Mouse (Mus musculus): ENCODE data around the gene Gfi1b. TPM values are rescaled to one million over a fixed set of nuclear protein-coding genes. Genes with fewer than 3 reads are reported as not detected.

Gene Gfi1b
- polyA plus RNA-seq, 1 experiment from 2014 or later = not detected

- DNase-seq (ENCODE audit: low spot score) (no peak), ATAC-seq (no peak)
- Histone ChIP-seq H3K9ac (ENCODE audit: low read length) (no peak overlapping the region), H3K4me1 (ENCODE audit: control insufficient read depth, insufficient read depth, low read length) (no peaks in the 10 kb centered on the region), H3K4me3 (ENCODE audit: low read depth, low read length) (no peak overlapping the region), H3K27me3 (replicated peaks; ENCODE audit: control insufficient read depth, insufficient read depth, low read length) (peaks cover 11% of the 10 kb centered on the region; the same call in 1 of the 2 replicates), H3K4me2 (ENCODE audit: low read length) (no peak overlapping the region), H3K27ac (ENCODE audit: low read depth, low read length) (no peak overlapping the region), H3K36me3 (ENCODE audit: control insufficient read depth, insufficient read depth, low read length) (no peaks in the 10 kb centered on the region), H3K9me3 (replicated peaks; ENCODE audit: control insufficient read depth, low read length) (no peaks in the 10 kb centered on the region)
- WGBS = 87% methylated on average over 6 of the region's 6 CpGs
These were observed 2.9 kb downstream of the Gfi1b start for GRCm38 (mm10) chr2:28618777-28619336.

- Histone ChIP-seq H3K9ac (ENCODE audit: low read length) (no peak overlapping the region), H3K4me2 (ENCODE audit: low read length) (no peak overlapping the region), H3K4me1 (ENCODE audit: control insufficient read depth, insufficient read depth, low read length) (no peaks in the 10 kb centered on the region), H3K27me3 (replicated peaks; ENCODE audit: control insufficient read depth, insufficient read depth, low read length) (peaks cover 11% of the 10 kb centered on the region; the same call in 1 of the 2 replicates), H3K4me3 (ENCODE audit: low read depth, low read length) (no peak overlapping the region), H3K36me3 (ENCODE audit: control insufficient read depth, insufficient read depth, low read length) (no peaks in the 10 kb centered on the region), H3K9me3 (replicated peaks; ENCODE audit: control insufficient read depth, low read length) (no peaks in the 10 kb centered on the region), H3K27ac (ENCODE audit: low read depth, low read length) (no peak overlapping the region)
- WGBS = 69% methylated on average over 8 of the region's 8 CpGs
- no peak for DNase-seq (ENCODE audit: low spot score)
- no peak for ATAC-seq
These were observed 4.0 kb downstream of the Gfi1b start for GRCm38 (mm10) chr2:28617498-28618486.

GRCm38 (mm10) chr2:28616874-28617273 lies 4.9 kb downstream of the Gfi1b start:
- Histone ChIP-seq H3K4me3 (ENCODE audit: low read depth, low read length) (no peak overlapping the region), H3K9me3 (replicated peaks; ENCODE audit: control insufficient read depth, low read length) (no peaks in the 10 kb centered on the region), H3K4me2 (ENCODE audit: low read length) (no peak overlapping the region), H3K9ac (ENCODE audit: low read length) (no peak overlapping the region), H3K36me3 (ENCODE audit: control insufficient read depth, insufficient read depth, low read length) (no peaks in the 10 kb centered on the region), H3K4me1 (ENCODE audit: control insufficient read depth, insufficient read depth, low read length) (no peaks in the 10 kb centered on the region), H3K27me3 (replicated peaks; ENCODE audit: control insufficient read depth, insufficient read depth, low read length) (peaks cover 9% of the 10 kb centered on the region; the same call in 1 of the 2 replicates), H3K27ac (ENCODE audit: low read depth, low read length) (no peak overlapping the region)
- ATAC-seq = no peak
- WGBS = 78% methylated on average over 9 of the region's 9 CpGs
- DNase-seq (ENCODE audit: low spot score) = no peak

- no peak overlapping the region for H3K9ac ChIP-seq (ENCODE audit: low read length)
- peaks cover 7% of the 10 kb centered on the region; the same call in 1 of the 2 replicates for H3K27me3 ChIP-seq (replicated peaks; ENCODE audit: control insufficient read depth, insufficient read depth, low read length)
- DNase-seq (ENCODE audit: low spot score) (no peak), ATAC-seq (no peak)
- WGBS = 32% methylated on average over 5 of the region's 5 CpGs
- no peak overlapping the region for H3K4me2 ChIP-seq (ENCODE audit: low read length)
- no peaks in the 10 kb centered on the region for H3K9me3 ChIP-seq (replicated peaks; ENCODE audit: control insufficient read depth, low read length)
- H3K4me1 ChIP-seq (ENCODE audit: control insufficient read depth, insufficient read depth, low read length) = no peaks in the 10 kb centered on the region
- H3K4me3 ChIP-seq (ENCODE audit: low read depth, low read length) = no peak overlapping the region
- H3K27ac ChIP-seq (ENCODE audit: low read depth, low read length) = no peak overlapping the region
- no peaks in the 10 kb centered on the region for H3K36me3 ChIP-seq (ENCODE audit: control insufficient read depth, insufficient read depth, low read length)
These were observed 5.4 kb downstream of the Gfi1b start for GRCm38 (mm10) chr2:28616358-28616757.

GRCm38 (mm10) chr2:28613599-28613998 lies 8.2 kb downstream of the Gfi1b start:
- Histone ChIP-seq H3K36me3 (ENCODE audit: control insufficient read depth, insufficient read depth, low read length) (no peaks in the 10 kb centered on the region), H3K4me1 (ENCODE audit: control insufficient read depth, insufficient read depth, low read length) (no peaks in the 10 kb centered on the region), H3K4me3 (ENCODE audit: low read depth, low read length) (no peak overlapping the region), H3K9ac (ENCODE audit: low read length) (no peak overlapping the region), H3K27me3 (replicated peaks; ENCODE audit: control insufficient read depth, insufficient read depth, low read length) (no peaks in the 10 kb centered on the region), H3K27ac (ENCODE audit: low read depth, low read length) (no peak overlapping the region), H3K9me3 (replicated peaks; ENCODE audit: control insufficient read depth, low read length) (no peaks in the 10 kb centered on the region), H3K4me2 (ENCODE audit: low read length) (no peak overlapping the region)
- 90% methylated on average over 10 of the region's 10 CpGs for WGBS
- no peak for ATAC-seq
- DNase-seq (ENCODE audit: low spot score) = no peak

- ATAC-seq = no peak
- WGBS = 64% methylated on average over 10 of the region's 10 CpGs
These were observed 9.2 kb downstream of the Gfi1b start for GRCm38 (mm10) chr2:28612436-28613063.

GRCm38 (mm10) chr2:28611407-28611787 lies 10.4 kb downstream of the Gfi1b start:
- Histone ChIP-seq H3K4me1 (ENCODE audit: control insufficient read depth, insufficient read depth, low read length) (no peaks in the 10 kb centered on the region), H3K9ac (ENCODE audit: low read length) (no peak overlapping the region), H3K4me2 (ENCODE audit: low read length) (no peak overlapping the region), H3K36me3 (ENCODE audit: control insufficient read depth, insufficient read depth, low read length) (no peaks in the 10 kb centered on the region), H3K27me3 (replicated peaks; ENCODE audit: control insufficient read depth, insufficient read depth, low read length) (no peaks in the 10 kb centered on the region), H3K27ac (ENCODE audit: low read depth, low read length) (no peak overlapping the region), H3K9me3 (replicated peaks; ENCODE audit: control insufficient read depth, low read length) (no peaks in the 10 kb centered on the region), H3K4me3 (ENCODE audit: low read depth, low read length) (no peak overlapping the region)
- WGBS = 87% methylated on average over 17 of the region's 17 CpGs
- no peak for DNase-seq (ENCODE audit: low spot score)
- no peak for ATAC-seq

More at GRCm38 (mm10) chr2:28612436-28613063, 9.2 kb downstream of the Gfi1b start:
- Histone ChIP-seq H3K9ac (ENCODE audit: low read length) (no peak overlapping the region), H3K27me3 (replicated peaks; ENCODE audit: control insufficient read depth, insufficient read depth, low read length) (no peaks in the 10 kb centered on the region), H3K4me2 (ENCODE audit: low read length) (no peak overlapping the region), H3K4me1 (ENCODE audit: control insufficient read depth, insufficient read depth, low read length) (no peaks in the 10 kb centered on the region), H3K36me3 (ENCODE audit: control insufficient read depth, insufficient read depth, low read length) (no peaks in the 10 kb centered on the region), H3K9me3 (replicated peaks; ENCODE audit: control insufficient read depth, low read length) (no peaks in the 10 kb centered on the region), H3K27ac (ENCODE audit: low read depth, low read length) (no peak overlapping the region), H3K4me3 (ENCODE audit: low read depth, low read length) (no peak overlapping the region)
- no peak for DNase-seq (ENCODE audit: low spot score)

- no peak overlapping the region for H3K9ac ChIP-seq (ENCODE audit: low read length)
- no peaks in the 10 kb centered on the region for H3K9me3 ChIP-seq (replicated peaks; ENCODE audit: control insufficient read depth, low read length)
- WGBS = 65% methylated on average over 12 of the region's 12 CpGs
- H3K27ac ChIP-seq (ENCODE audit: low read depth, low read length) = no peak overlapping the region
- no peak for ATAC-seq
- H3K4me3 ChIP-seq (ENCODE audit: low read depth, low read length) = no peak overlapping the region
- no peaks in the 10 kb centered on the region for H3K4me1 ChIP-seq (ENCODE audit: control insufficient read depth, insufficient read depth, low read length)
- H3K27me3 ChIP-seq (replicated peaks; ENCODE audit: control insufficient read depth, insufficient read depth, low read length) = no peaks in the 10 kb centered on the region
- DNase-seq (ENCODE audit: low spot score) = no peak
- H3K4me2 ChIP-seq (ENCODE audit: low read length) = no peak overlapping the region
- no peaks in the 10 kb centered on the region for H3K36me3 ChIP-seq (ENCODE audit: control insufficient read depth, insufficient read depth, low read length)
These were observed 10.9 kb downstream of the Gfi1b start for GRCm38 (mm10) chr2:28610716-28611406.

Data from forebrain, embryonic 14.5 days (tissue).